Mouse (Mus musculus) kidney, postnatal 10 days (tissue): ENCODE measurements around the gene Sult6b2.

ENCODE experiments used
- DNase-seq: peaks from one replicate; pipeline ENCODE4 v3.0.0; 2021; ENCODE audit warnings: mixed read lengths

Gene Sult6b2

DNA sequence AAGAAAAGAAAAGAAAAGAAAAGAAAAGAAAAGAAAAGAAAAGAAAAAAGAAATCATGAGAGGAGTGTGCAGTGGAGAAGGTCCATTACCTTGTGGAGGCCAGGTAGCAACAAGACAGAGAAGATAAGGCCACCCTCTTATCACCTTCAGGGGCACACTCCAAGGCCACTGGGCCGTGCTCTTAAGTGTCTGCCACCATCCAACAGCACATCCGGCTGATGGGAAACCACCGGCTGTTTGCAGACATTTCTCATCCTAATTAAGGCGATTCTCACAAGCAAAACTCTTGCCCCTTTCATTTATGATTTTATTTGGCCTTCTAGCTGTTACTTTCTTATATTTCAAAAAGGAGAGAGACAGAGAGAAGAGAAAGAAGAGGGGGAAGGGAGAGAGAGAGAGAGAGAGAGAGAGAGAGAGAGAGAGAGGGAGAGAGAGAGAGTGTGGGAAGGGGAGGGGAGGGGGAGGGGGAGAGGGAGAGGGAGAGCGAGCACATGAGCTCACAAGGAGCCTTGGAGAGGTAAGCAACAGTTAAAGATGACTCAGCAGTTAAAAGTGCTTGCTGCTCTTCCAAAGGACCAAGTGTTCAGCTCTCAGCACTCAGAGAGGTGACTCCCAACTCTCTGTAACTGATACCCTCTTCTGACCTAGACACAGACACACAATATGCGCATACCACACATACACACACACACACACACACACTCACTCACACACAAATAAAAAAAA lies 5.2 kb upstream of the Sult6b2 start:
- no peak for DNase-seq

DNA sequence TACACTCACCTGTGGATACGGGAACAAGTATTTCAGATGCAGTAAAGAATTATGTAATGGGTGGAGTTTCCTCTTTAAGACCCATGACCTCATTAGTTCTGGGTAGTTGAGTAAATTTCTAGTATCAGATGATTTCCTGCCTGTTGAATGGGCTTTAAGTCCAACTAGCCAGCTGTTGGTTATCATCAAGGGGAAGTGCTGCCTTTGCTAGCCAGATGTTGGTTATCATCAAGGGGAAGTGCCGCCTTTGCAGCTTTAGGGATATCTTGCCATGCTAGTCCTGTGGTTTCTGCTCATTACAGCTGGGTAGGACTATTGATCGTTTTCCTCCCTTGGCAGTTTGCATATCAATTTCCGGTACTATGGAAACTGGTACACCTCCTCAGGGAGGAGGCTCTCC lies 2.0 kb upstream of the Sult6b2 start:
- no peak for DNase-seq

DNA sequence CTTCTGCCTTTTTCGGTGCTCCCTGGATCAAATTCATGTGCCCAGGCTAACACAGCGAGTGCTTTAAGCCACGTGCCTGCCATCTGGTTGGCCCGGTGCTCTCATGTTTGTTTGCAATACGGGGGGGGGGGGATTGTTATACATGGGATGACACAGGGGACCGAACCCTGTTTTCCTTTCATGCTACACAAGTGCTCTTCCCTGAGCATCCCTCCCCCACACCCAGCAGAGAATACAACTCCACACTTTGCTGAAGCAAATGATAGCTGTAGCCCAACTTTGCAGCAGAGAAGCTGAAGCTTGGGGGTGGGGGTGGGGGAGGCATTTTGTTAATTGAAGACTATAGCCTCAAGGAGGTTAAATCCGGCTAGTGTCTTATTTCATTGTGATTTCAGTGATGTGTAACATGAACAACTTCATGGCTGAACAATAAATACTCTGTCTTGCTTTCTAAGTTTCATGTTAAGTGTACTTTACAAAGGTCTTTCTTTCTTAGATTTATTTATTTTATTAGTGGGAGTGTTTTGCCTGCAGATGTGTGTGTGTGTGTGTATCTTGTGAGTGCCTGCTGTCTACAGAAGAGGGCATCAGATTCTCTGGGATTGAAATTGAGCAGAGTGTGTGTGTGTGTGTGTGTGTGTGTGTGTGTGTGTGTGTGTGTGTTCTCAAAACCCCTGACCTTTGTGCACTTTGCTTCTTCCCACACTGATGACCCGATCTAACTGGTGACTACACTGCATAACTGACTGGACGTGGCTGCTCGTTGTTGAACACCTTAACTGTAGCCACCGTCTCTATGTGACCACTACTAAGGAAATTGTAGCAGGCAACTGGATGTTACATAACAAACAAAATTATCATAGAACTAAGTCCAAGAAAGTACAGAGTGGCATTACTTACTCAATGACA lies 1.4 kb downstream of the Sult6b2 start:
- DNase-seq: no peak

DNA sequence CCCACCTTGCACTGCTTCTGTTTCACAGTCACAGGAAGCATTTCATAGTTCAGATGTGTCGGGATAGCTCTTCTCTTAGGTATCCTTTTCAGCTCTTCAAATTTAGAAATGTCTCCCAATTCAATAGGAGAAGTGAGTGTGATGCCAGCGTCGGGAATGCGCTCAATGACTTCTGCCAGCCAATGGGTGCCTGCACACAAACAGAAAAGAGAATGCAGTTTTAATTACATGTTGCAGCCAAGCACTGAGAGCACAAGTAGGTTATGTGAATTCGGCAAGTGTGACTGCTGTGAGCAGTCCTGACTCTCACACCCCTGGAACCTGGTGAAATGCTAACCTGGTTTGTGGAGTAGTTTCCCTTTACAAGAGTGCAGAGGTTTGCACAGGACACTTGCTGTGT lies 2.6 kb downstream of the Sult6b2 start:
- DNase-seq: no peak

DNA sequence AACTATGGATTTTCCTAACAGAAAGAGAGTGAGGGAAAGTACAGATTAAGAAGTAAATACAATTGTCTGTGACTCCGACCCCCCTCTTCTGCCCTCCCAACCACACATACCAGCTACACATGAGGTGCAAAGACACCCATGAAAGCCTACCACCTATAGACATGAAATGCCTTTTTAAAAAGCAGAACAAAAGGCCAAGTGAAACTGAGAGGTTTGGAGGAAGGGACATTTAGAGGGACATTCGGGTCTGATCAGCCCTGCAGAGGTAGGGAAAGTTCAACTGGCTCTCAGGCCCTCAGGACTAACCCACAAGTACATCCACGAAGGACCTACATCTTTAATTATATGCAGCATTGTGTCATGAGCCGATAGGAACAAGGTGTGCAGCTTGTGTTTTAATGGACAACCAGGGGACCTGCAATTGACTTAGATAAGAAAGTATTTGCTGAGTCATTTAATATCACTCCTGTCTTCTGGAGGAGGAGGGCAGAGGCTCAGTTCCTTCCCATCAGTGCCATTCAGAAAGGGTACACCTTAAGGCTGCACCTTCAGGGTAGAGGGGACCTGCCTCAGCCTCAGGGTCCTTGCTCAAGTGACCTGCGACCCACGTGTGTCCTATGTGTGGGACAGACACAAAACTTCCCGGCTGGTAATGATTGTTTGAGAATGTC lies 4.5 kb downstream of the Sult6b2 start:
- no peak for DNase-seq

DNA sequence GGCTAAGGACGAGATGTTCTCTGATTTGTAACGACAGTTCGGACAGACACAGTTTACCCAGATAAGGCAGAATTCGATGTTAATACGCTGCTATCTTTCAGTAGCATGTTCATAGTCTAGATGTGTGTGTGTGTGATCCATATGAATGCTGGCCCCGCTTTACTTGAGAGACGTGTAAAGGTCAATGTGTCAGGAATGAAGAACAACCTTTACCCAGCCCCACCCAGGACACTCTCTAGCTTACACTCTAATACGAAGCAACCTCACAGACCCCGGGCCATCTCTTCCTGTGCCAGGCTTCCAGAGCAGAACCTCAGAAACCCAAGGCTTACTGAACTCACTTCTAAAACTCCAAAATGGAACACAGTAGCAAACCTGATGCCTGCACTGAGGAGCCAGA lies 5.5 kb downstream of the Sult6b2 start:
- DNase-seq: no peak

DNA sequence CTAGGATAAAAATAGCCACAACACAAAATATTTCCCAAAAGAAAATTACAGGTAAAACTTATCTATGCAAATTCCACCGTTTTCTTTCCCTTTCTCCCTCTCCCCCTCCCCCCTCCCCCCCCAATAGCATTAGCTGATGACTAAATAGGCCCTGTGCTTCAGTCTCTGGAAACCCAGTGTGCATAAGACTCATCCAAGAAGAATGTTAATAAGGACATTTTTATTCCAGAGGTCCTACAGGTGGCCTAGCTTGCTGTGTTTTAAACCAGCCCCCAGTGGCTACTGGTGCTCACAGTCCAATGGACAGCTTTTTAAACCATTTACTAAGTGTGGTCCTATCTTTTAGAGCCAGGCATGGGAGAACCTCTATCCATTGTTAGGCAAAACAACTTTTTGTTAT lies 6.3 kb downstream of the Sult6b2 start:
- no peak for DNase-seq

DNA sequence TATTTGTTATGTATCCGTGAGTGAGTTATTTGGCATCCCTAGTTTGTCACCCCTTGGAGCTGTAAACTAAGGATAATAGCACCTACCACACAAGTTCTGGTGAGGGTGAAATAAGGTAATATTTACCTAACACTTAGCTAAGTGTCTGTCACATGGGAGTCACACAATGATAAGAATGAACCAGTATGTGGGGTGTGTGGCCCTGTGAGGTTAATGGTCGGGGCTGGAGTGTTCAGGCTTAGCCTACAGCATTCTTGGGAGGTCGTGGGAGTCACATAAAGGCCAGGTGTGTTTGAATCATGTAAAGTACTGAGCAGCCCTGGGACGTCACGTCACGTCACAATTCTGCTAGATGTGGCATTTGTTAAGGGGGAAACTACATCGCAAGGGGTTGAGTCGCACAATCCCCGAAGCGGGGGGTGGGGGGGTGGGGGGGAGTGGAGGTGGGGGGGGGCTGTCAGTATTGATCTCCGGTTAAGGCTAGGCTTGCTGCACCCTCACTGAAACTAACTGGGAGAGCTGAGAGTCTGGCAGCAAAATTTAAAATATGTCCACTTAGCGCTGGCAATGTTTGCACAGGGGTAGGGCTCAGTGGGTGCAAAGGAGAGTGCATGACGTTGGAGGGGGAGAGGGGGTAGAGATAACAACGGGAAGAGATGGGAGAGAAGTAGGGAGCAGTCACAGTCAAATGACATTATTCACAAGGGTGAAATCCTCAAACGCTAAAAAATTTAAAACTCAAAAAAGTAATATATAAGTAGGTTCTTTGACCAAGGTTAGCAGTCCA lies 8.5 kb downstream of the Sult6b2 start:
- no peak for DNase-seq

DNA sequence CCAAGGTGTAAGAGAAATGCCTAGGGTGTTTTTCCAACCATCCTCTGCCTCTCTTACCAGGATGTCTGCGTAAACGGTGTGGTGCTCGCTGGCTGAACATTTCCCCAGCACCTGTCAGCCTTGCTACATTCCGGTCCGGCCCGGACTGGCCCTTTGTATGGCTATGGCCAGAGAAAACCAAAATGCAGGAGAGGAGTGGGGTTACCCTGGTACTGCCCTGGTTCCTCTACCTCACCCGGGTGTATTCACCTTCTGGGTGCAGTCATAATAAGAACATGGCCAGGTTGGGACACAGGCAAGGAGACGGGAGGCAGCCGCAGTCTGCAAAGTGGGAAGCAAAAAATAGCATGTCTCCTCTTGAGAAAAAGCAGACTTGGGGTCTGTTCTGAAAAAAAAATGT lies 9.2 kb downstream of the Sult6b2 start:
- no peak for DNase-seq

DNA sequence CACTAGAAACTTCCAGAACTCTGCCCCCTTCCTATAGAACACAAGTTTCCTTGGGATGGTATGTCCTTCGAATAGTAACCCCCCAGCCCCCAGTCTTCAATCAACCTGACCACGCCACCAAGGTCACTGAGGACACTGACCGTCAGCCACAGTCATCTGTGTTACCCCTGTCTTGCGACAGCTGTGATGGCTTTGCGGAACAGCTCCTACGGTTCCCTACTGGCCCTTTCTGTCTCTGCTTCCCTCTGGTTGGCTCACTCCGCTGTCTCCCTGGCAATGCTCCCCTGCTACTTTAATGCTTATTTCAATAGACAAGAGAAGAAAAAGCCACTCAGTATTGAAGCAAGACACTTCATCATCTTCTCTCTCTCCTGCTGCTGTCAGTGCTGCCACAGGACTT lies 10.8 kb downstream of the Sult6b2 start:
- peak; percentile 51 for DNase-seq

DNA sequence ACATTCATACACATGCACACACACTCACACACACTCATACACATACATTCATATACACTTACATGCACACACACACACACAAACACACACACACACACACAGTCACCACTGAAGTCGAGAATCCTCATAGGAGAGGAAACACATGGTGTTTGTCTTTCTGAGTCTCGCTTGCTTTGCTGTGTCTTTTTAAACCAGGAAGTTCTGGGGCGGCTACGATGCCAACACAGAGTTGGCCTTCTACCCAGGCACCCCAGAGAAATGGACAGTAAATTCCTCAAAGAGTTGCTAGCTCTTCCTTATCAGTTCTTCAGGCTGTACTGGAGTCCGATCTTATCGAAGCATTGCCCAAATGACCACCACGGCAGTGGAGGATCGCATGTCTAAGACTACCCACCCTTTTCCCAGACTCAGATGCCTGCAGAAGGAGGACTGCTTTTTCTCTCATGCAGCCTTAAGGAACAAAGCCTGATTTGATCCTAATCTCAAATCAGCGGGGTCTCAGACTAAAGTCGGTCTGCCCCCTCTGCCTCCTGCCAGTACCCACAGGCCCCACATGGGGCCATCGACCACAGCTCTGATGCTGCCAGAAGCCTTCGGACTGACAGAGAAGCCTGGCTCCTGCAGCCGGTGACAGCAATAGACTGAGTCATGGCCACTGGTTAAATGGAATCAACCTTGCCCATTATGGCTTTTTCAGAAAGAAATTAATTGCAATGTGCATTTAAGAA lies 11.9 kb downstream of the Sult6b2 start:
- no peak for DNase-seq

DNA sequence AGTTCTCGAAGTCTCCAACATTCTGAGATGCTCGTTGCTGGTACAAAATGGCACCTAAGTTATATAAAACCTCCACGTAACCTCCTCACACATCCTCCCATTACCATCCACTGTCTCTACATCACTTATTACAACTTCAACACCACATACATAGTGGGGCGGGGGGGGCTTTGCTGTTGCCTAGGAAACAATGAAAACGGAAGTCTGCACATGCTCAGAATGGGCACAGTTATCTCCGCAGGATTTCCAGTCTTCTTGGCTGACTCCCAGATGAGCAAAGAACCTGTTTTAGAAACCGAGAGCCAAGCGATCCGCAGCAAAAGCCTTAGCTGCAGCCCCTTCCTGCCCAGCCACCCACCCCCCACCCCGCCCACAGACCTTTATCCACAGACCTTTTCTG lies 14.6 kb downstream of the Sult6b2 start:
- DNase-seq: no peak

DNA sequence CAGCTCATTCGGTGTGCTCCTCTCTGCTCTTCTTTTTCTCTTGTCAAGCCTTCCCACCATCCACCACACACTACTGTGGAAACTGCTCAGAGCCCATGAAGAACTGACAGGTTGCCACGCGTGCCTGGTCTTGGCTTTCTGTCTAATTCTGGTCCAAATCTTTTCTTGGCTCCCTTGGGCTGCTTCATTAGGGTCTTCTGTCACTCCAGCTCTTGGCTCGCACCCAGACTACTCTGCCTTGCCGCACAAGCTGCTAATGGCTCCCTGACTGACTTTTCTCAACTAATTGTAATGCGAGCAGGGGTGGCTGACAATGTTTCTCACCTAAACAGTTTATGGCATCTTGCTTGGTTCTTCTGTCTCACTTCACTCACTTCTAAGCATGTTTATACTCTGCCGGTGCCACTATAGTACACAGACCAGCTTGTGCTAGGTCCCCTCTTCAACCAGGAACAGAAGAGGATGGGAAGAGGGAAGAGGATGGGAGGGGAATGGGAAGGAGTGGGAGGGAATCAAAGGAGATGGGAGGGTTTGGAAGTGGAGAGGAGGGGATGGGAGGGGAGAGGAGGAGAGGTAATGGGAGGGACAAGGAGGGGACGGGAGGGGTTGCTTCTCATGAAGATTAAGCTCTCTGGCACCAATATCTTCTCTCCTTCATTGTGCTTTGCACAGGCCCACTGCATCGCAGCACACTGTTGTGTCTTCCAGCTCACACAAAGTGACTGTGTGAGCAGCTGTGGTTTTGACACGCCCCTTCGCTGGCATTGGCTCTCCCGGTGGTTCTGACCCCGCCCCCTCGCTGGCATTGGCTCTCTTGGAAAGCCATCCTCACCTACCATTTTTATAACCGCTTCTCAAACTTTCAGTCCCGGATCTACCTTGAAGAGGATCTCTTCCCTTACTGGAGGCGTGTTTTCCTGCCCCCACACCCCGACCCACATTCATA lies 16.0 kb downstream of the Sult6b2 start:
- DNase-seq: peak; percentile 28

DNA sequence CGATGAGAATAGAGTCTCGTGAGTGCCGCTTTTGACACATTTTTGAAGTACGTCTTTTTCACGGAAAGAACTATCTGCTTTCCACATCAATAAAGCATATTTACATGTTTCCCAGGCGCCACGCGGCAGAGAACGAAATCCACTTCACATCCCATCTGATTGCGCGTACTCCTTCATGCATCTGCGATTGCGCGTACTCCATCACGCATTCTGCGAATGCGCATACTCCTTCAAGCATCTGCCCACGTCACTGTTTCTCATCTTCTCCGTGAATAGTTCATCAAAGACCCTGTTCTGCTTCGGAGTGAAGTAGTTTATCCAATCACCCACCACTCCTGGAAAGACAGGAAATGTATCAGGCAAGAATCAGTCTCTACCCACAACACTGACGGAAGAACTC lies 18.2 kb downstream of the Sult6b2 start:
- no peak for DNase-seq

DNA sequence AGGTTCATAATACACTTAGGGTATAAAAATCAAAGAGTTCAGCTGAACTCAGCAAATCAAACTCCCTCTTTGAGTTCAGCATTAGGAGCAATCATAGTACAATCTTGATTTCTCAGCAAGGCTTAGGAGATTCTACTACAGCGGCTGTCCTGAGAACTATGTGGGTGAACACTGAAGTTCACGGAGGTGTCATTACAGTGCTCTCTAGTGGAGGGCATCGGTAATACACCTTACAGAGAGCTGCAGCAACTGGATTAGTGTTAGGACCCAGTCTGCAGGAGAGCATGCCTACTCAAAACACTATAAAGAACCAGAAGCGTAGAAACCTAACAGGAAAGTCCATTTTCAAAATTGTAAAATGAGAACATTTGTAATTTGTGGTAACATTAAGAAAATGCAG lies 19.0 kb downstream of the Sult6b2 start:
- DNase-seq: peak; percentile 73

DNA sequence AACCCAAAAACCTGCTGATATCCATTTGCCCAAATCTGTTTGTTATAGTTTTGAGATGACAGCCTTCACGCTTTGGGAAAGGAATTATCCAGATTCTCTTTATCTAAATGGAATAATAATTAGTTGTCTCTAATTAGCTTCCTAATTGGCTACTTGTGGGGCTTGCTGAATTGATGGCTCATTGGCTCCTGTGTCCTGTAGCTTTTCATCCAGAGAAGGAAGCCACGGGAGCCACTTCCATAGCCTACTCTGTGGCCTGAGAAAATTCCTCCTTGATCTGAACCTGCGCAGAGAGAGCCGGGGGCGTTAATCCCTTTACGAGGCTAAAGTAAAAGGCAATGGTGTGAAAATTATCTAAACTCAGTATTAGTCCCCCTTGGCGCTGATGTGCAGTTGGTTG lies 23.0 kb downstream of the Sult6b2 start:
- DNase-seq: no peak

DNA sequence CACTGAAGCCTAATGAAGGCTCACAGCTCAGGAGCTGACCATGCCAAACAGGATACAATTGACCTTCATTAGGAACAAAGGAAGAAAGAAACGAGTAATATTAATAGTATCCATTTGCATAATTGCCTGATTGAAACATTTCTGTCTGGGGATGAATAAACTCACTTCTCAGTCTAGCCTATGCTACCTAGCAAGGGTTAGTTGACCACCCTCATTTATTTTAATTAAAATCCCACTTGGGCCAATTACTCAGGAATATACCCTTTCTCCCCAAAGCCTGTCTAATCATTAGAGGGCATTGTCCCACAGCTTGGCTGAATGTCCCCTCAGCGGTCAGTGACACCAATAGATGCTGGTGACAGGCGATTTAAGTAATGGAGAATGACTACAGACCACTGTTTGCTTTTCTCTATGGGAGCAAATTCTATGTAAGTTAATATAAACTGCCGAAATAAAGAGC lies 23.7 kb downstream of the Sult6b2 start:
- DNase-seq: no peak

DNA sequence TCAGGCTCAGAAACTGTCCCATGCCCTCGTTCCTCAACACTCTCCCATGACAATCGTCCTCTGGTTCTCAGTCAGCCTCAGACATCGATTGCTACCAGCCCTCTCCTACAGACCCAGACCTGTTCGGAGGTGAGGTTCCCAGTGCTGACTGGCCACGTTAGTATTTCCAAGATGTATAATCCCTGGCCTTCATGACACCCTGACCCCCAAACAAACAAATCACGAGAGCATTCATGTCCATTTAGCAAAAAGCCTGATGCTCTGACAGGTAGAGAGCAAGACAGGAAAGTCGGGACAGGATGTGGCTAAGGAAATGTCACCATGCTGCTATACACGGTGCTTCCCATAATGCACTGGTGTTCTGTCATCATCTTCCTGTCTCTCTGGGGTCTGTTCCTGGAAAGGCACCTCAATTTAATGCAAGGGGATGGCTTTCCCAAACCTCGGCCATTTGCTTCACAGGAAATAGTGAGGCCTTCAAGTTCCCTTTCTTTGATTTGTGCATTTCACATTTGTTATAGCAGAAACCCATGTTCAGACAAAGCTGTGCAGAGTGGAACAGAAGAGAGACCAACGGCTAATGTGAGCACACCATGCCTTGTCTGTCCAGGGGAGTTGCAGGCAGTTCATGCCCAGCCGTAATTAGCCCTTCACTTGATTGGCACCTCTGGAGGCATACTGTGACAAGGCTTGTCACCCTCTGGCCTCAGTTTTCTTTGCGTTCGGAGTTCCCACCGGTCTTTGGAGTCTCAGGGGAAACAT lies 24.3 kb downstream of the Sult6b2 start:
- no peak for DNase-seq

DNA sequence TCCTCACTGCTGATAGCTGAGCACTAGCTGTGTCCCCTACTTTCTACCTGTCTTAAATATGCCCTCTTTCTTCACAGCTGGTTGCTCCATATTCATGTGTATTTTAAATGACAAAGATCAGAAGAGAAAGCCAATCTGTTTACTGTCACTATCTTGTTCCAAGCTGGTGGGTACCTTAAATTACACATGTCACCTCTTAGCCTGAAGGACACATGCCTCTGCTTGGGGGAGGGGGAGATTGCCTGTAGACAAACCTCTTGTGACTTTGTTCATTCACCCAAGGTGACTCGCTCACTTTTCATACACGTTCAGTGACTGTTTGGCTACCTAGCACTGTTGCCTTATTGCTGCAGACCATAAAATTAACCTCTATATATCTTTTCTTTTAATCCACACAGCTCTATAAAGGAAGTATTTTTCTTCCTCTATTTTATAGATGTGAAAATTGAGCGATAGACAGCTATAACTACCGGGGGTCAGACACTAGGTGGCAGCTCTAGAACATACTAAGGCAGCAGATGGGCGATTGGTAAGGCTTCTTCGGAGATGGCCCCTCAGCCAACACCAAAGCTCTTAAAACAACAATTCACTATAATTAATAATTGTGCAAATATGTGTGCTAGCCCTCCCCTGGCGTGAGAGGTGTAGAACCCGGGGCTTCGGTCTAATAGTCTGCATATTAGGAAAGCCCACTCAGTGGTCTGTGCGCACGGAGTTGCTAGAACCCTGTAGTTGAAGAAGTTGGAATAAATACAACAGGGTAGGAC lies 25.1 kb downstream of the Sult6b2 start:
- DNase-seq: peak; percentile 71
